Mouse (Mus musculus) left cerebral cortex, adult 8-10 months (tissue): Measurements from ENCODE around the gene Zfp455. TPM values are rescaled to one million over a fixed set of nuclear protein-coding genes. Genes with fewer than 3 reads are reported as not detected.
"Not testable (repeated sequence)": the region's sequence is repeated elsewhere in the genome, so short reads cannot be mapped to it uniquely, and the experiment has no call there.

ENCODE experiments used
- DNase-seq, 2 experiments: peaks; one replicate each; pipeline ENCODE4 v3.0.0; 2022; ENCODE audit warnings: low spot score in 2 of 2
- total RNA-seq, 4 experiments: library from RNA; stranded (reverse); gene quantifications; 2 replicates each; pipeline ENCODE4 v1.2.4; 2022

Gene Zfp455
- total RNA-seq = 1 to 10 TPM; 2.6 to 4.2 (median 3.2) TPM

- DNase-seq = peak; percentile 33 to 71
These were observed at the start of gene Zfp455 for GRCm38 (mm10) chr13:67194340-67194894. TSS of gene Zfp455 (plus strand) at chr13:67194506.

DNA sequence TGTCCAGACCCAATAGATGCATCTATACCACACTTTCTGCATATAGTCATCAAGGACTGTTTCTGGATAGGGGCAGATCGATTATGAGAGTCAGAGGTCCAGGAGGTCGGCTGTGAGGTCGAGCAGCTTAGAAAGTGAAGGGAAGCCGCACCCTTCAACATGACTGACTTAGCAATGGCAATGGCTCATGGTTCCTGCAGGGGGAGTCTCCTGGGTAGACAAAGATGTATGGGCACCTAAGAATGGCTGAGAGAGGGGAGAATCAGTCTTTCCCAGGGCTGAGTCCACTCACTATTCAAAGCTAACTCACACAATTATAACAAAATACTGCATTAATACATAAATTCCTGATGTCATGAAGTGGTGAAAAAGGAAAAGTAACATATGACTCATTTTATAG lies 28.2 kb upstream of the Zfp455 start:
- not testable (repeated sequence) for DNase-seq

DNA sequence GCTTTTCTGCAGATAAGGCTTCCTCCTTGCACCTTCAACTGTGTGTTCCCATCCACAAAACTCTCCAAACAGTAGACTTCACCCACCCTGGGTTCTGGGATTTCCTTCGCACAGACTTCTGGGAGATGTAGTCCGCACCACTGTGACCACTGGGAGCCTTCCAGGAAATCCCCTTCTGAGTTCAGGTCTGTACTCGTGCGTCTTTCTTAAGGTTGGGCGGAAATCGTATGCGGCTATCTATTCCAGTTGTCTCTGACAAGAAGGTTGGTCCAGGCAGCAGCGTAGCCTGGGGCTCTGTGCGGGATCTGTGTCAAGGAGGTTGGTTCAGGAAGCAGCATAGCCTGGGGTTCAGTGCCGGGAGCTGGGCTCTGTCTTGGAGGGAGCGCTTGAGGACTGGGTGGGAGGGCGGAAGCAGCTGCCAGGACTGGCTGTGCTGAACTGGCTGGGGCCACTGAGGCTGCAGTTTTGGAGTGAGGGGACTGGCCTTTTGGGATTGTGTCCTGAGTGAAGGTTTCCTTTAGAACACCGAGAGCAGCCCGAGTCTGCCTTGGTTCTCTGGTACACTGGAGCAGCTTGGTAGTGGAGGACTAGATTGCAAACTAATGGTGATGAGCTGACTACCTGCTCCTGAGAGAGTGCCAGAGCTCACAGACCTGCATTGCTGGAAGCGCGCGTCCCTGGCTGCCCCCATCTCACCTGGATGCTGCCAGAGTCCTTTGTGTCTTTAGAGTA lies 21.1 kb upstream of the Zfp455 start, which contains the start of gene Rsl1:
Rsl1 (plus strand) TSS at position 192 of the 732 bp plus-strand sequence.
- DNase-seq = peak; percentile 42 to 62

- DNase-seq = no peak
These were observed 20.6 kb upstream of the Zfp455 start for GRCm38 (mm10) chr13:67173723-67174055.

DNA sequence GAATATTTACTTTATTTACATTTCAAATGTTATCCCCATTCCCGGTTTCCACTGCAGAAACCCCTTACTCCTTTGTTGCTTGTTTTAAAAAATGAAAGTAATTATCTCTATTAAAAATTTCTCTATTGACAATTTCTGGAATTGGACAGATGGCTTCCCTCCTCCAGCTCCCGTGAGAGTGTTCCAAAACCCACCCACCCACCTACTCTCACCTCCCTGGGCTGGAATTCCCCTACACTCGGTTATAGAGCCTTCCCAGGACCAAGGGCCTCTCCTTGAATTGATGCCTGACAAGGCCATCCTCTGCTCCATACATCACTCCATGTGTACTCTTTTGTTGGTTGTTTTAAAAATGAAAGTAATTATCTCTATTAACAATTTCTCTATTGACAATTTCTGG lies 7.3 kb downstream of the Zfp455 start:
- no peak for DNase-seq

DNA sequence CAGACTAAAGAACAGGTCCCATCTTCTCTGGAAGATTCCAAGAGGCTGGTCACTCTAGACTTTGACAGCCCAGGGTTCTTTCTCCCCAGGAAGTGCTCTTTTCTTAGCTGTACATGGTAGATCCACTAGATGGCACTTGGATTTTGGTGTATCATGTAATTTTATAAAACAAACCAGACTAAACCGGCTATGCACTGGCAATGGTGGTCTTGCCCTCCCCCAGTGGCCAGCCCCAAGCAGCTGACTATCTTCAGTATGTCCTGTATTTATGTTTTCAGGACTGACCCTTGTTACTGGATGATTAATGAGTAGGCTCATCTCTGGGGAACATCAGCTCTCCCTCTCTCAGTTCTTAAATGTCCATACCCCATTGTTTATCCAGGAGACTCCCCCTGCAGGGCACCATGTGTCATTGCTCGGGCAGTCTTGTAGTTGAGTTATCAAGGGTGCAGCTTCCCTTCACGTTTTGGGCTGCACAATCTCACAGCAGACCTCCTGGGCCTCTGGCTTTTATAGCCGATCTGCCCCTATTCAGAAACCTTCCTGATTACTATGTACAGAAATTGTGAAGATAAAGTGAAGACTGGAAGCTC lies 19.8 kb downstream of the Zfp455 start:
- DNase-seq = no peak

Other genes starting within 250 kb of the Zfp455 start
- gene Zfp712, start 133.3 kb upstream of the Zfp455 start, total RNA-seq = 1 to 10 TPM; 4.7 to 5.6 (median 5.0) TPM
- gene Zfp708, start 96.5 kb upstream of the Zfp455 start, total RNA-seq = 1 to 10 TPM in 3 of 4 experiments, under 1 TPM in 1; 0.87 to 2.7 (median 2.1) TPM
- 1 to 10 TPM; 2.6 to 4.6 (median 3.1) TPM for gene Gm28557, start 85.9 kb upstream of the Zfp455 start, total RNA-seq
- under 1 TPM in 3 of 4 experiments, not detected in 1; 0.33 to 0.58 (median 0.39) TPM for gene Rslcan18, start 78.2 kb upstream of the Zfp455 start, total RNA-seq
- gene Zfp759, start 72.8 kb upstream of the Zfp455 start, total RNA-seq = 10 to 100 TPM in 3 of 4 experiments, 1 to 10 TPM in 1; 9.4 to 12.5 (median 10.9) TPM
- gene Rsl1, start 21.3 kb upstream of the Zfp455 start, total RNA-seq = 10 to 100 TPM in 1 of 4 experiments, 1 to 10 TPM in 3; 4.1 to 10.3 (median 6.1) TPM
- 10 to 100 TPM; 20.2 to 26.6 (median 22.9) TPM for gene Zfp458, start 84.0 kb downstream of the Zfp455 start, total RNA-seq
- gene Zfp457, start 112.0 kb downstream of the Zfp455 start, total RNA-seq = 1 to 10 TPM; 4.5 to 7.8 (median 6.2) TPM
- 1 to 10 TPM; 3.5 to 4.4 (median 3.9) TPM for gene Zfp595, start 138.1 kb downstream of the Zfp455 start, total RNA-seq
- 1 to 10 TPM in 3 of 4 experiments, not detected in 1; 1.6 to 2.3 (median 1.8) TPM for gene Gm28044, start 166.0 kb downstream of the Zfp455 start, total RNA-seq
- 1 to 10 TPM in 3 of 4 experiments, under 1 TPM in 1; 0.98 to 1.5 (median 1.2) TPM for gene Zfp953, start 166.1 kb downstream of the Zfp455 start, total RNA-seq
- gene Gm28041, start 181.2 kb downstream of the Zfp455 start, total RNA-seq = under 1 TPM in 1 of 4 experiments, not detected in 3; 0.70 TPM
- gene Zfp456, start 181.3 kb downstream of the Zfp455 start, total RNA-seq = 1 to 10 TPM in 2 of 4 experiments, under 1 TPM in 2; 0.77 to 1.2 (median 0.92) TPM
- gene Zfp429, start 205.3 kb downstream of the Zfp455 start, total RNA-seq = 1 to 10 TPM; 1.8 to 4.4 (median 3.7) TPM
- 1 to 10 TPM; 2.5 to 8.2 (median 4.0) TPM for gene Zfp459, start 226.9 kb downstream of the Zfp455 start, total RNA-seq